Mouse (Mus musculus) bone marrow macrophage, adult 2 months (primary cell): ENCODE results near the gene Sptbn1.

Experiments used
- CTCF ChIP-seq: IDR thresholded peaks from 2 replicates; pipeline ENCODE4 v1.5.1; 2012; ENCODE audit warnings: low read depth, mild to moderate bottlenecking, low read length, moderate library complexity
- POLR2A ChIP-seq: IDR thresholded peaks from 2 replicates; pipeline ENCODE4 v1.6.1; 2012; ENCODE audit warnings: mild to moderate bottlenecking, low read depth, low read length, borderline replicate concordance

- no peak for TF ChIP-seq CTCF
- TF ChIP-seq POLR2A = no peak
Observed at GRCm38 (mm10) chr11:30190119-30190518, 77.9 kb downstream of the Sptbn1 start.
